Mouse (Mus musculus) cortical plate, adult 2 months (tissue): ENCODE data around the gene Zzef1.

Source experiments
- CTCF ChIP-seq: fragments of 200-500 bp; IDR thresholded peaks from 2 replicates; pipeline ENCODE4 v1.5.1; 2011; ENCODE audit warnings: mild to moderate bottlenecking, control low read depth, low read length; ENCODE audit not compliant: insufficient read depth; ENCODE audit errors: extremely low read depth
- POLR2A ChIP-seq: fragments of 200-500 bp; IDR thresholded peaks from 2 replicates; pipeline ENCODE4 v1.6.1; 2011; ENCODE audit warnings: mild to moderate bottlenecking, low read length, control low read depth; ENCODE audit not compliant: insufficient read depth; ENCODE audit errors: extremely low read depth

GRCm38 (mm10) chr11:72850419-72851131 is 54.5 kb downstream of the Zzef1 start:
- TF ChIP-seq CTCF (no peak), POLR2A (no peak)
